Mouse (Mus musculus) mature B cell (primary cell): Measurements from ENCODE around the gene Opa1.

Experiments
- in situ Hi-C: fragments of 300-500 bp; cut with MboI; formaldehyde crosslinking; loops from 2 replicates; pipeline ENCODE4 v1.14.3; 2019

Gene Opa1

DNA sequence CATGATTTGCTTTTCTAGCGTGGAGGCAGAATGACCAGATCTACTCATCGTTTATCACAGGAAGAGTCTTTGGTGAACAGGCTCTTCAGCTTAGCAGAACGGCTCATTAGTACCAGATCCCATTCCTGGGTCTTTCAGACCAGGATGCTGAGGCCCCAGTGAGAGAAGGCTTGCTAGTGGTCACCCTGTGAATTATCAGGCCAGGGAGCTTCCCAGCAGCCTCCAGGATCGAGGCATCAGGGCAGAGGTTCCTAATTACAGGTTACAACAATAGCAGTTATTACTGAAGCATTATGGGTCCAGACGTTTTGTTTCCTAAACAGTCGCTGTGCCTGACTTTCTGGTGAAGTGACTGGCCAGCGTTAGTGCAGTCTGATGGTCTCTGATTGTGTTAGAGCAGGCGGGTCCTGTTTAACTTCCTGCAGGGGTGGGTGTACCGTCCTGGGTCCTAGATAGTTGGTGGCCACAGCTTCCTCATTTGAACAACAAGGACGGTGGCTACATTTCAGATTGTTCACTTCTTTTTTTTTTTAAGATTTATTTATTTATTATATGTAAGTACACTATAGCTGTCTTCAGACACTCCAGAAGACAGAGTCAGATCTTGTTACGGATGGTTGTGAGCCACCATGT, 110.2 kb downstream of the Opa1 start:
- in situ Hi-C loops: no loop called here

GRCm38 (mm10) chr16:29693025-29693682, 114.0 kb downstream of the Opa1 start:
- in situ Hi-C loops: no loop called here

DNA sequence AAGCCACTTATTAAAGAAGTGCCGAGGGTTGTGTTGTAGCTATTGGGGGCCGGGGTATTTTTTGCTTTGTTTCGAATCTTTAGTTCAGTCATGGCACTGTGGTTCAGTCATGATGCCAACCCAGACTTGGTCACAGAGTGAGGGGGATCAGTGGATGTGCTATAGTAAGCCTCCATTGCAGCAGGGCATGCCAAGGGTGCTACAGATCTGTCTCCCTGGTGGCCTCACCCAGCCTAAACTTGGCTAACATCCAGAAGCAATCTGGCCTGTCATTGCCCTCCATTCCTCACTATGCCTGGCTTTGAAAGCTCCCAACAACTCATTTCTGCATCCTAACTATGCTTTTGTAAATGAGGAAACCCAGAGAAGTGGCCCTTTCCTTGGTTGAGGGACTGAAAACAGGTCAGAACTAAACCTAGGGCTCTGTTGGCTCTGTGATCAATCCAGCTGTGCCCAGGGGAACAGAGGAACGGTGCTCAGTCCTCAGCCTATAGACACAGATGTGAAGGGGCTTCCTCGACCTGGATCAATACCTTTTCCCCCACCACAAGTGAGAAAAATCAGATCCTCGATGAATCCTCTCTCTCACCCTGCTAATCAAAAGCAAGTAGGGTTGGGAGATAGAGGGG, 114.8 kb downstream of the Opa1 start:
- in situ Hi-C loops: no loop called here

DNA sequence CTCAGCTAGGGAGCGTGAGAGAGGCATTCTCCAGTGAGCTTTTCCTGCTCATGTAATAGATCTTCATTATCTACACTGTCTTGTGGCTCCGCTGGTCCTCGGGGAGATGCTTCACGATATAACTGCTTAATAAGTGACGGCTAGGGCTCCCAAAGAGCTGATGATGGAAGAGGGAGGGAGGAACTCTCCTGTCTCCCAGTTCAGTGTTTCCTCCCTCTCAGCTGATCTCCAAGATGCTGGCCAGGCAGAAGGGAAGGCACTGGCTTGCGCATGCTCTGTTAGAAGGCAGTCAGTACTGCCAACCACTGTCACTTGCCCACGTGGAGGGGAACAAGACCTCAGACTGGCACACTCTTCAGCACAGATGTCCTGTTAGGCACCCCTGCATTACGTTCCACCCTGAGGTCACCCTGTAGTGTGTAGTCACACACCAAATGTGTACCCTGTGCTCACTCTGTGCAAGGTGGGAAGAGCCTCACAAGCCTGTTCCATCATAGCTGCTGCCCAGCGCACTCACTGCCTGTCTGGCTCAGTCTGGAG, 115.4 kb downstream of the Opa1 start:
- in situ Hi-C loops: no loop called here
